ENCODE assay signal across 28 mouse cellular contexts in the genomic region with DNA sequence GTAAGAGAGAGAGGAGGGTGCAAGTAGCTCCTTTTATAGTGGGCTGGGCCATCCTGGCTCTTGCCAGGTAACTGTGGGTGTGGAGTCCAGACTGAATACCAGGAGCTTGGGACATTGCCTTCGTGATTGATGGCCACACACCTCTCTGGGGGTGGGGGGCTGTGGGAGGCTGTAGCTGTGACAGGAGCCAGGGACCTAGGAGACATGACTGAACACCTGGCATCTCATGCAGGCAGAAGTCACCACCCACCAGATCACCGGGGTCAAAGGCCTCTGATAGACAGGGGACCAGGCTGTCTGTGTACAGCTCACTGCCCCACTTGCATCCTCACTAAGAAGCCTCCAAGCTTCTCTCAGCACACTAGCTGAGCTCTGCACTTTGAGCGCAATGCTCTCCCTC.
DNase-seq lines count a peak whose midpoint lies in the region; ATAC-seq and TF ChIP-seq lines count a peak whose summit lies in the region.
"Had no signal": no experiment of that assay in that cellular context is flagged by ENCODE, and none has a peak within 500 bp of the region (broad histone marks: within the 10 kb centered on the region; RNA-seq: fewer than 3 reads in every experiment).

No protein-coding gene starts in this region.

- H3K4me3 ChIP-seq in forebrain, embryonic 10.5 days, result no peak overlapping the region
- H3K4me3 ChIP-seq in forebrain, embryonic 15.5 days, result no peak overlapping the region
- no peak overlapping the region for H3K4me3 ChIP-seq in heart, embryonic 10.5 days
- no peak overlapping the region for H3K4me3 ChIP-seq in left cerebral cortex, adult 2 months
- no peak overlapping the region for H3K4me3 ChIP-seq in olfactory bulb, adult 2 months (ENCODE audit: insufficient read depth, low read depth, low read length)
- H3K4me3 ChIP-seq: embryonic facial prominence, embryonic 13.5 days; erythroblast, embryonic 14.5 days; forebrain, embryonic 13.5 days; heart, embryonic 12.5 days; heart, embryonic 15.5 days; hindbrain, embryonic 13.5 days had no signal

- no peak overlapping the region for H3K9ac ChIP-seq in forebrain, embryonic 15.5 days (replicated peaks)
- H3K9ac ChIP-seq: embryonic facial prominence, embryonic 13.5 days; forebrain, embryonic 13.5 days; forebrain, postnatal 0 days; heart, embryonic 12.5 days; heart, embryonic 15.5 days; hindbrain, embryonic 13.5 days had no signal

- TF ChIP-seq CTCF in left cerebral cortex, adult 2 months (IDR thresholded peaks at IDR 0.05), result no peak
- no peak for TF ChIP-seq CTCF in olfactory bulb, adult 2 months (IDR thresholded peaks at IDR 0.05; ENCODE audit: insufficient read depth, low read depth, low read length)

- H3K27me3 ChIP-seq in forebrain, embryonic 10.5 days (ENCODE audit: poor library complexity, severe bottlenecking), result no peaks in the 10 kb centered on the region
- H3K27me3 ChIP-seq in forebrain, embryonic 15.5 days, result no peaks in the 10 kb centered on the region
- no peaks in the 10 kb centered on the region for H3K27me3 ChIP-seq in heart, embryonic 10.5 days (ENCODE audit: insufficient read depth, poor library complexity, severe bottlenecking)
- H3K27me3 ChIP-seq: CH12.LX; embryonic facial prominence, embryonic 13.5 days; forebrain, embryonic 13.5 days; heart, embryonic 12.5 days; heart, embryonic 15.5 days; hindbrain, embryonic 13.5 days; Patski had no signal

- H3K9me3 ChIP-seq in forebrain, embryonic 10.5 days, result no peaks in the 10 kb centered on the region; the same call in 1 of the 2 replicates
- H3K9me3 ChIP-seq in forebrain, embryonic 15.5 days, result no peaks in the 10 kb centered on the region
- H3K9me3 ChIP-seq in heart, embryonic 10.5 days, result no peaks in the 10 kb centered on the region
- H3K9me3 ChIP-seq: embryonic facial prominence, embryonic 13.5 days; forebrain, embryonic 13.5 days; G1E; heart, embryonic 15.5 days; hindbrain, embryonic 13.5 days had no signal

- no peaks in the 10 kb centered on the region for H3K36me3 ChIP-seq in forebrain, embryonic 10.5 days (replicated peaks)
- H3K36me3 ChIP-seq in forebrain, embryonic 15.5 days, result no peaks in the 10 kb centered on the region
- no peaks in the 10 kb centered on the region for H3K36me3 ChIP-seq in heart, embryonic 10.5 days
- H3K36me3 ChIP-seq: embryonic facial prominence, embryonic 13.5 days; G1E; heart, embryonic 12.5 days; heart, embryonic 15.5 days; hindbrain, embryonic 13.5 days had no signal

- TF ChIP-seq POLR2A in olfactory bulb, adult 2 months (IDR thresholded peaks at IDR 0.05; ENCODE audit: insufficient read depth, low read depth, low read length), result no peak

- intact Hi-C loops in heart, postnatal 10 days (cut with DNase I), result no loop called here
- intact Hi-C loops in left cerebral cortex, adult 2 months (cut with DNase I), result no loop called here

- peaks cover 16% of the 10 kb centered on the region for H3K4me1 ChIP-seq in forebrain, embryonic 10.5 days
- H3K4me1 ChIP-seq in forebrain, embryonic 15.5 days, result no peaks in the 10 kb centered on the region
- H3K4me1 ChIP-seq in heart, embryonic 10.5 days, result peaks cover 30% of the 10 kb centered on the region
- peaks cover 25% of the 10 kb centered on the region for H3K4me1 ChIP-seq in olfactory bulb, adult 2 months (ENCODE audit: control insufficient read depth, insufficient read depth, low read length)
- H3K4me1 ChIP-seq: embryonic facial prominence, embryonic 13.5 days had no signal

- WGBS in forebrain, embryonic 10.5 days, result 77% methylated on average over 3 of the region's 3 CpGs
- 89% methylated on average over 3 of the region's 3 CpGs for WGBS in forebrain, embryonic 15.5 days
- WGBS in heart, embryonic 10.5 days, result 69% methylated on average over 3 of the region's 3 CpGs
- WGBS in olfactory bulb, adult 2 months, result 86% methylated on average over 3 of the region's 3 CpGs

- no peak for ATAC-seq in forebrain, embryonic 15.5 days (replicated peaks)
- ATAC-seq: forebrain, embryonic 13.5 days; forebrain, postnatal 0 days; hindbrain, embryonic 16.5 days; inflammation-experienced regulatory T-cells, adult 6 months; intestine, embryonic 16.5 days; Patski had no signal

- peak overlapping the region; percentile 26; the same call in 1 of the 2 replicates for H3K27ac ChIP-seq in forebrain, embryonic 10.5 days
- H3K27ac ChIP-seq in forebrain, embryonic 15.5 days (replicated peaks), result no peak overlapping the region
- peak overlapping the region; percentile 8; the same call in 1 of the 2 replicates for H3K27ac ChIP-seq in heart, embryonic 10.5 days
- H3K27ac ChIP-seq in left cerebral cortex, adult 2 months, result peak overlapping the region; percentile 19; the same call in 1 of the 2 replicates
- H3K27ac ChIP-seq in olfactory bulb, adult 2 months (ENCODE audit: insufficient read depth, low read depth, low read length), result 0 out of 2 replicates have a peak overlapping the region, but pooled peaks have one; percentile 17
- H3K27ac ChIP-seq: embryonic facial prominence, embryonic 13.5 days; forebrain, embryonic 13.5 days; heart, embryonic 15.5 days; hindbrain, embryonic 13.5 days had no signal

- H3K4me2 ChIP-seq in forebrain, embryonic 15.5 days (replicated peaks), result no peak overlapping the region
- H3K4me2 ChIP-seq: embryonic facial prominence, embryonic 13.5 days; forebrain, embryonic 13.5 days; heart, embryonic 12.5 days; heart, embryonic 15.5 days; hindbrain, embryonic 13.5 days had no signal

- no peak for DNase-seq in forebrain, embryonic 10.5 days (ENCODE audit: extremely low spot score, low spot score)
- no peak for DNase-seq in heart, embryonic 10.5 days (ENCODE audit: low spot score)
- DNase-seq in heart, postnatal 10 days, result no peak
- DNase-seq in left cerebral cortex, adult 2 months (ENCODE audit: extremely low spot score in 1 of 2, low spot score in 2 of 2), result no peak
- no peak for DNase-seq in left cerebral cortex, adult 9 months (ENCODE audit: low spot score in 2 of 2)
- DNase-seq: adrenal gland, postnatal 10 days; adrenal gland, postnatal 36 days; B cell, adult 2 months; cerebellum, adult 18-20 months; cerebellum, adult 9-10 months; cerebellum, postnatal 14 days; forebrain, postnatal 0 days; gastrocnemius, postnatal 36 days; heart, postnatal 14 days had no signal
